Mouse (Mus musculus) embryonic fibroblast, embryonic 13.5 days (primary cell): ENCODE results near the gene Dgcr8.

Source experiments
- CTCF ChIP-seq: IDR thresholded peaks from 2 replicates; pipeline ENCODE4 v1.5.1; 2011; ENCODE audit warnings: mild to moderate bottlenecking, control low read depth, low read length, moderate library complexity, borderline replicate concordance; ENCODE audit not compliant: insufficient read depth
- POLR2A ChIP-seq: IDR thresholded peaks from 2 replicates; pipeline ENCODE4 v1.6.1; 2011; ENCODE audit warnings: low read depth, mild to moderate bottlenecking, control low read depth, low read length, moderate library complexity

DNA sequence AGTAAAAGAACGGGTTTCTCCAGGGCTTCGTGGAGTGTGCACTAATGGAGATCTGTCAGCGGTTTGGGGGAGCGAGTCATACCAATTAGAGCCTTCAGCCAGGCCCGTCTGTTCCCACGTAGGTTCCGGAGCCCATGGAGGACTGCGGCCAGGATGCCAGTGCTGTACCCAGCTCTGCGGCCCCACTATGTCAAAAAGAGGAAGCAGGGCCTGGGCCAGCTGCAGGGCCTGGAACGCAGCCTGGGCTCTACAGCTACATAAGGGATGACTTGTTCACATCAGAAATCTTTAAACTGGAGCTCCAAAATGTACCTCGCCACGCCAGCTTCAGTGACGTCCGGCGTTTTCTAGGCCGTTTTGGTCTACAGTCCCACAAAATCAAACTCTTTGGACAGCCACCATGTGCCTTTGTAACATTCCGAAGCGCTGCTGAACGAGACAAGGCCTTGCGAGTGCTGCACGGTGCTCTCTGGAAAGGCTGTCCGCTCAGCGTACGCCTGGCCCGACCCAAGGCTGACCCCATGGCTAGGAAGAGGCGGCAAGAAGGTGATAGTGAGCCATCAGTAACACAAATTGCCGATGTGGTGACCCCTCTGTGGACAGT is 39.6 kb downstream of the Dgcr8 start:
- TF ChIP-seq CTCF: no peak
- TF ChIP-seq POLR2A: no peak; the same call in 1 of the 2 replicates
